Mouse (Mus musculus): ENCODE measurements at regions not wholly inside any gene's neighbourhood (a gene's known extent, or its start where the extent isn't known, plus 50 kb on each side); places are given as distances from the start of the nearest gene placed in this dataset.

- Histone ChIP-seq H3K36me3 (ENCODE audit: control insufficient read depth, insufficient read depth, low read length, poor library complexity, severe bottlenecking) (no peaks in the 10 kb centered on the region), H3K4me1 (ENCODE audit: control insufficient read depth, insufficient read depth, low read length) (no peaks in the 10 kb centered on the region), H3K4me3 (ENCODE audit: low read depth, low read length) (peak overlapping the region; percentile 30), H3K9me3 (replicated peaks; ENCODE audit: control insufficient read depth, insufficient read depth, low read length, poor library complexity, severe bottlenecking) (no peaks in the 10 kb centered on the region), H3K27me3 (ENCODE audit: control insufficient read depth, insufficient read depth, low read length, poor library complexity, severe bottlenecking) (peaks cover 39% of the 10 kb centered on the region), H3K9ac (ENCODE audit: low read depth, poor library complexity, severe bottlenecking) (no peak overlapping the region), H3K27ac (ENCODE audit: insufficient read depth, low read length) (no peak overlapping the region)
- TF ChIP-seq POLR2A (IDR thresholded peaks at IDR 0.05; ENCODE audit: insufficient read depth, low read length), result no peak
- no peak for TF ChIP-seq EP300 (IDR thresholded peaks at IDR 0.05; ENCODE audit: insufficient read depth, low read depth, low read length)
- TF ChIP-seq CTCF (IDR thresholded peaks at IDR 0.05; ENCODE audit: low read depth, low read length), result no peak
Measured at GRCm38 (mm10) chr7:79543231-79544071, 74.0 kb downstream of the Rhcg start.

DNA sequence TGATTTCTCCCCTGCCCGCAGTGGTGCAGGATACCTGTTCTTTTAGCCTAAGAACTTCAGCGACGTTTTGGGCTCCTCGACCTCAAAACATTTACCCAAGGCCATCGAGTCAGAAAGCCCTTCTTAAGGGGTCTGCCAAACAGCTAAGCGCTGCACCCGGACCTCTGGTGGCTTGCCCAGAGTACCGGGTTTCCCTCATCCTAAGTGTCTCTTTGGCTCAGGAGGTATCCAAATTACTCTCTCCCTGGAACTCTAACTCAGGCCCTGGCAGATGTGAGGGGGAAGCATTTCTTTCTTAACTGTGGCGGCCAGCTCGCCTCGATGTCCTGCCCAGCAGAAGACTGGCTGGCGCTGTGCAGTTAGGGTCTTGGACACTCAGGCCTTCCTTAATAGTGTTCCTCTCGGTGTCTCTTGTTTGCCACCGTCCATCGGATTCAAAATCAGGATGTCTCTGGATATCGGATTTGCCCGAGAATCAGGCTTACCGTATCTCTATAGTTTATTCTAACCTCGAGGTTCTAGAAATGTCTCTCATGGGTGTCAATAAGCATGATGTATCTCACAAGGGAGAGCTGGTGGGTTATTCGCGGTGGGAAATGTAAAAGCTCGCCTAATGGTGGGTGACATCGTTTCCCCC, 75.0 kb downstream of the Rhcg start:
- Histone ChIP-seq H3K4me3 (ENCODE audit: low read depth, low read length) (no peak overlapping the region), H3K4me1 (ENCODE audit: control insufficient read depth, insufficient read depth, low read length) (no peaks in the 10 kb centered on the region), H3K9ac (ENCODE audit: low read depth, poor library complexity, severe bottlenecking) (no peak overlapping the region), H3K27me3 (ENCODE audit: control insufficient read depth, insufficient read depth, low read length, poor library complexity, severe bottlenecking) (peaks cover 44% of the 10 kb centered on the region), H3K9me3 (replicated peaks; ENCODE audit: control insufficient read depth, insufficient read depth, low read length, poor library complexity, severe bottlenecking) (no peaks in the 10 kb centered on the region), H3K36me3 (ENCODE audit: control insufficient read depth, insufficient read depth, low read length, poor library complexity, severe bottlenecking) (no peaks in the 10 kb centered on the region), H3K27ac (ENCODE audit: insufficient read depth, low read length) (no peak overlapping the region)
- TF ChIP-seq EP300 (IDR thresholded peaks at IDR 0.05; ENCODE audit: insufficient read depth, low read depth, low read length) (no peak), CTCF (IDR thresholded peaks at IDR 0.05; ENCODE audit: low read depth, low read length) (no peak), POLR2A (IDR thresholded peaks at IDR 0.05; ENCODE audit: insufficient read depth, low read length) (no peak)

DNA sequence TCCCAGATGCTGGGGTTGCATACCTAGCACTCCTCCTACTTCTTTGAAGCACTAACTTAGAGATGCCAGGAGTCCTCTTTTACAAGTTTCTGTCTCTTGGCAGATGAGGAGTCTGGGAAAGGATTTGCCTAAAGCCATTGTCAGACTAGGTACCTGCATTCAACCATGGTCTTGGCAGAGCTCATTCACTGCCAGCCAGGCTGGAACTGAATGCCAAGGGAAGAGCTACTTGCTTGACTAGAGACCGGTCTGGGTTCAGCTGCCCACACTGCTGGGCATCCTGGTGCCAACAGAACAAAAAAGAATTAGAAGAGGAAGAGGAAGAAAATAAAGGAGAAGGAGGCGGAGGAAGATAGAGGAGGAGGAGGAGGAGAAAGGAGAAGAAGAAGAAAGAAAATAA, 74.1 kb upstream of the Polg start:
- Histone ChIP-seq H3K9me3 (replicated peaks; ENCODE audit: control insufficient read depth, insufficient read depth, low read length, poor library complexity, severe bottlenecking) (no peaks in the 10 kb centered on the region), H3K9ac (ENCODE audit: low read depth, poor library complexity, severe bottlenecking) (no peak overlapping the region), H3K36me3 (ENCODE audit: control insufficient read depth, insufficient read depth, low read length, poor library complexity, severe bottlenecking) (no peaks in the 10 kb centered on the region), H3K4me1 (ENCODE audit: control insufficient read depth, insufficient read depth, low read length) (no peaks in the 10 kb centered on the region), H3K27ac (ENCODE audit: insufficient read depth, low read length) (no peak overlapping the region), H3K27me3 (ENCODE audit: control insufficient read depth, insufficient read depth, low read length, poor library complexity, severe bottlenecking) (peaks cover 45% of the 10 kb centered on the region), H3K4me3 (ENCODE audit: low read depth, low read length) (no peak overlapping the region)
- no peak for TF ChIP-seq EP300 (IDR thresholded peaks at IDR 0.05; ENCODE audit: insufficient read depth, low read depth, low read length)
- no peak for TF ChIP-seq CTCF (IDR thresholded peaks at IDR 0.05; ENCODE audit: low read depth, low read length)
- no peak for TF ChIP-seq POLR2A (IDR thresholded peaks at IDR 0.05; ENCODE audit: insufficient read depth, low read length)

DNA sequence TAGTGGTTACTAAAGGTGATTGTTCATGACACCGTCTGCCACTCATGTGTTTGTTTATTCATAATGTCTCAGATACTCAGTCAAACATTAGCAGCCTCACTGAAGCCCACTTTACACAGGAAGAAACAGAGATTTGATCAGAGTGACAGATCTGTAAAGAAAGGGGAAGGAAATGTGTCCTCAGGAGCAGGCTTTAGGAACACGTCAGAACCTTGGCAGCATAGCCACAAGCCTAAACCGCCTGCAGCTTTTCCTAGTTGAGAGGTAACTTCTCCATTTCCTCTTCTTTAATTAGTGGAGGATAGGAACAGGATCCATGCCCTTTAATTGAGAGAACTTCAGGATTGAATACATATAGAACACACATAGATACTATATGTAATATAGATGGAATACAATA, 73.3 kb upstream of the Polg start:
- Histone ChIP-seq H3K27me3 (ENCODE audit: control insufficient read depth, insufficient read depth, low read length, poor library complexity, severe bottlenecking) (peaks cover 42% of the 10 kb centered on the region), H3K9me3 (replicated peaks; ENCODE audit: control insufficient read depth, insufficient read depth, low read length, poor library complexity, severe bottlenecking) (no peaks in the 10 kb centered on the region), H3K4me1 (ENCODE audit: control insufficient read depth, insufficient read depth, low read length) (no peaks in the 10 kb centered on the region), H3K36me3 (ENCODE audit: control insufficient read depth, insufficient read depth, low read length, poor library complexity, severe bottlenecking) (no peaks in the 10 kb centered on the region), H3K27ac (ENCODE audit: insufficient read depth, low read length) (no peak overlapping the region), H3K9ac (ENCODE audit: low read depth, poor library complexity, severe bottlenecking) (no peak overlapping the region), H3K4me3 (ENCODE audit: low read depth, low read length) (no peak overlapping the region)
- no peak for TF ChIP-seq EP300 (IDR thresholded peaks at IDR 0.05; ENCODE audit: insufficient read depth, low read depth, low read length)
- TF ChIP-seq CTCF (IDR thresholded peaks at IDR 0.05; ENCODE audit: low read depth, low read length), result no peak
- no peak for TF ChIP-seq POLR2A (IDR thresholded peaks at IDR 0.05; ENCODE audit: insufficient read depth, low read length)

GRCm38 (mm10) chr7:79536157-79536641, 70.0 kb upstream of the Polg start:
- TF ChIP-seq POLR2A (IDR thresholded peaks at IDR 0.05; ENCODE audit: insufficient read depth, low read length) (no peak), CTCF (IDR thresholded peaks at IDR 0.05; ENCODE audit: low read depth, low read length) (peak; percentile 56)
- H3K4me1 ChIP-seq (ENCODE audit: control insufficient read depth, insufficient read depth, low read length), result no peaks in the 10 kb centered on the region
- H3K9me3 ChIP-seq (replicated peaks; ENCODE audit: control insufficient read depth, insufficient read depth, low read length, poor library complexity, severe bottlenecking), result no peaks in the 10 kb centered on the region
- H3K27ac ChIP-seq (ENCODE audit: insufficient read depth, low read length), result no peak overlapping the region
- H3K27me3 ChIP-seq (ENCODE audit: control insufficient read depth, insufficient read depth, low read length, poor library complexity, severe bottlenecking), result peaks cover 22% of the 10 kb centered on the region
- no peaks in the 10 kb centered on the region for H3K36me3 ChIP-seq (ENCODE audit: control insufficient read depth, insufficient read depth, low read length, poor library complexity, severe bottlenecking)
- peak overlapping the region; percentile 71 for H3K4me3 ChIP-seq (ENCODE audit: low read depth, low read length)
- H3K9ac ChIP-seq (ENCODE audit: low read depth, poor library complexity, severe bottlenecking), result peak overlapping the region; percentile 39

Measured in ES-Bruce4 (cell line).